ENCODE assay signal across 8 mouse cellular contexts in the genomic region with DNA sequence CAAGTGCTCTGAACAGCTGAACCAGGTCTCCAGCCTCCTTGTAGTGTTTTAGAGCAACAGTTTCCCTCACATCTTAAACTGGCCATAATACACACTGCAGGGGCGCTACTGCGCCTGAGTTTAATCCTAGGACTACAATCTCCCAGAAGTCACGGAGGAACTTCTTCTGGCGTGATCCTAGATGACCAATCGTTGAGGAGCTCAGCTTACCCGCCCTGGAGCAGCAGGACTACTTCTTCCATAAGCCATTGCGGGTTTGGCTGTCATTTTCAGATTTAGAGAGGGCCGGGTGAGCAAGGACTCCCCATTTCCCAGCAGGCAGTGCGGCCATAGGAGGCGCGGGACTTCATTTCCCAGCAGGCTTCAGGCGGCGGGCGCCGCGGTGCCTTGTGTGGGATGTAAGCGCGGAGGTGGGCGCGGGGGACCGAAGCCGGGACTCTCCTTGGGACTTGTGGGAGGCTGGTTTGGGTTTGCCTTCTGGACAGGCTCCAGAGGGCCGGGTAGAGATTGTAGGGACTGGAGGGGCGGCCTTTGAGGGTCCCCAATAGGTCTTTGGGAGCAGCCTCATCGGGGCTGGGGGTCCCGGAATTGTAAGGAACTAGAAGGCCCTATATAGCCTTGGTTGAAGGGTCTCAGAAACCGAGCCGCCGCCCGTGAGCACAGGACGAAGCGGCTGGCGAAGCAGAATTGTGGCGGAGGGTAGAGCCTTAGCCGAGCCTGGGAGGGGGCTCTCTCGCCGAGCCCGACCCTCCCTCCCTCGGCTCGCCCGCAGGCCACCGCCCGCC. TPM values are rescaled to one million over a fixed set of nuclear protein-coding genes. Genes with fewer than 3 reads are reported as not detected.
DNase-seq lines count a peak whose midpoint lies in the region; ATAC-seq and TF ChIP-seq lines count a peak whose summit lies in the region.

A gene (plus strand): TSS at position 307 of the 785 bp plus-strand sequence.

- peak within 1 kb of the TSS; percentile 87 for H3K4me3 ChIP-seq in heart, embryonic 12.5 days
- peak within 1 kb of the TSS; percentile 63 for H3K4me3 ChIP-seq in kidney, postnatal 0 days (replicated peaks; ENCODE audit: low read depth, low read length)
- peak within 1 kb of the TSS; percentile 89 for H3K4me3 ChIP-seq in liver, embryonic 11.5 days (ENCODE audit: low read depth, low read length)
- H3K4me3 ChIP-seq in stomach, embryonic 14.5 days (ENCODE audit: low read depth, low read length), result peak within 1 kb of the TSS; percentile 80

- H3K27ac ChIP-seq in heart, embryonic 12.5 days (ENCODE audit: poor library complexity, severe bottlenecking), result peak within 1 kb of the TSS; percentile 68
- peak within 1 kb of the TSS; percentile 74 for H3K27ac ChIP-seq in kidney, postnatal 0 days
- peak within 1 kb of the TSS; percentile 74 for H3K27ac ChIP-seq in liver, embryonic 11.5 days (ENCODE audit: low read depth, low read length)
- H3K27ac ChIP-seq in stomach, embryonic 14.5 days (ENCODE audit: low read length), result peak within 1 kb of the TSS; percentile 83

- peak within 1 kb of the TSS; percentile 94 for H3K9ac ChIP-seq in heart, embryonic 12.5 days
- H3K9ac ChIP-seq in kidney, postnatal 0 days (ENCODE audit: low read depth, low read length), result peak within 1 kb of the TSS; percentile 70
- H3K9ac ChIP-seq in liver, embryonic 11.5 days (ENCODE audit: low read depth, low read length), result peak within 1 kb of the TSS; percentile 70
- H3K9ac ChIP-seq in stomach, embryonic 14.5 days (replicated peaks; ENCODE audit: low read depth, low read length), result peak within 1 kb of the TSS; percentile 77

- H3K36me3 ChIP-seq in heart, embryonic 12.5 days, result peaks cover 33% of the 10 kb centered on the region
- peaks cover 10% of the 10 kb centered on the region; the same call in 1 of the 2 replicates for H3K36me3 ChIP-seq in kidney, postnatal 0 days (ENCODE audit: insufficient read depth, low read length)
- H3K36me3 ChIP-seq in liver, embryonic 11.5 days (ENCODE audit: control insufficient read depth, insufficient read depth, low read length), result peaks cover 13% of the 10 kb centered on the region
- peaks cover 26% of the 10 kb centered on the region for H3K36me3 ChIP-seq in stomach, embryonic 14.5 days (ENCODE audit: control insufficient read depth, insufficient read depth, low read length)

- H3K9me3 ChIP-seq in heart, embryonic 12.5 days (replicated peaks), result no peaks in the 10 kb centered on the region
- H3K9me3 ChIP-seq in kidney, postnatal 0 days (replicated peaks; ENCODE audit: low read length), result no peaks in the 10 kb centered on the region
- H3K9me3 ChIP-seq in liver, embryonic 11.5 days (ENCODE audit: control insufficient read depth, low read length), result no peaks in the 10 kb centered on the region
- H3K9me3 ChIP-seq in stomach, embryonic 14.5 days (ENCODE audit: control insufficient read depth, low read depth, low read length), result no peaks in the 10 kb centered on the region

- peaks cover 33% of the 10 kb centered on the region for H3K4me1 ChIP-seq in heart, embryonic 12.5 days (replicated peaks)
- H3K4me1 ChIP-seq in kidney, postnatal 0 days (replicated peaks; ENCODE audit: insufficient read depth, low read length), result peaks cover 24% of the 10 kb centered on the region
- peaks cover 25% of the 10 kb centered on the region for H3K4me1 ChIP-seq in liver, embryonic 11.5 days (replicated peaks; ENCODE audit: control insufficient read depth, insufficient read depth, low read length)
- H3K4me1 ChIP-seq in stomach, embryonic 14.5 days (ENCODE audit: control insufficient read depth, insufficient read depth, low read length), result peaks cover 20% of the 10 kb centered on the region

- peak; percentile 92 for DNase-seq in CD4-positive helper T cell, adult 2 months (ENCODE audit: low read depth, low spot score)
- peak; percentile 98 for DNase-seq in brain, embryonic 18.5 days (ENCODE audit: low read depth, low spot score)
- DNase-seq in kidney, postnatal 0 days (ENCODE audit: low spot score), result peak; percentile 100
- DNase-seq in liver, embryonic 11.5 days (ENCODE audit: low spot score), result peak; percentile 89
- DNase-seq in naive thymus-derived CD4-positive, alpha-beta T cell, adult 2 months (ENCODE audit: low read depth), result peak; percentile 91

- 1% methylated on average over 43 of the region's 43 CpGs for WGBS in heart, embryonic 12.5 days
- WGBS in kidney, postnatal 0 days, result under 1% methylated on average over 29 of the region's 43 CpGs
- WGBS in liver, embryonic 11.5 days, result under 1% methylated on average over 43 of the region's 43 CpGs
- under 1% methylated on average over 43 of the region's 43 CpGs for WGBS in stomach, embryonic 14.5 days

- H3K27me3 ChIP-seq in heart, embryonic 12.5 days (replicated peaks), result no peaks in the 10 kb centered on the region
- no peaks in the 10 kb centered on the region for H3K27me3 ChIP-seq in kidney, postnatal 0 days (ENCODE audit: insufficient read depth, low read length)
- no peaks in the 10 kb centered on the region for H3K27me3 ChIP-seq in liver, embryonic 11.5 days (replicated peaks; ENCODE audit: control insufficient read depth, insufficient read depth, low read length)
- H3K27me3 ChIP-seq in stomach, embryonic 14.5 days (ENCODE audit: control insufficient read depth, insufficient read depth, low read length), result no peaks in the 10 kb centered on the region

- peak within 1 kb of the TSS; percentile 96 for H3K4me2 ChIP-seq in heart, embryonic 12.5 days
- peak within 1 kb of the TSS; percentile 74 for H3K4me2 ChIP-seq in kidney, postnatal 0 days (ENCODE audit: low read length)
- H3K4me2 ChIP-seq in liver, embryonic 11.5 days, result peak within 1 kb of the TSS; percentile 94
- H3K4me2 ChIP-seq in stomach, embryonic 14.5 days (replicated peaks; ENCODE audit: low read depth, low read length), result peak within 1 kb of the TSS; percentile 82

- ATAC-seq in erythroid progenitor cell, adult 5-6 weeks (replicated peaks; ENCODE audit: low FRiP score, poor library complexity, severe bottlenecking), result peak; percentile 90
- peak; percentile 87 for ATAC-seq in heart, embryonic 12.5 days (ENCODE audit: insufficient number of reproducible peaks, low FRiP score)
- ATAC-seq in kidney, postnatal 0 days (replicated peaks; ENCODE audit: low FRiP score, low read depth), result peak; percentile 88
- ATAC-seq in liver, embryonic 11.5 days (replicated peaks; ENCODE audit: low FRiP score), result peak; percentile 88
- peak; percentile 93 for ATAC-seq in stomach, embryonic 14.5 days (ENCODE audit: insufficient number of reproducible peaks, insufficient read depth, low FRiP score, low read depth)

- TF ChIP-seq CTCF in kidney, postnatal 0 days (IDR thresholded peaks at IDR 0.05; ENCODE audit: low read depth), result peak; percentile 61

RNA-seq across cellular contexts. Expression of the gene that starts here (rescaled TPM):
- total RNA-seq in erythroid progenitor cell, adult 5-6 weeks (2015; ENCODE audit: low replicate concordance), result 5.4 and 23.9 TPM in 2 replicates
- 10.0 and 17.1 TPM in 2 replicates for total RNA-seq in erythroid progenitor cell, adult 5-6 weeks (2017; ENCODE audit: low replicate concordance)
- polyA plus RNA-seq in heart, embryonic 12.5 days (2016; fragmentation: Nextera tagmentation; extraction: Ambion mirVana), result 48.7 and 52.1 TPM in 2 replicates
- 51.9 and 54.6 TPM in 2 replicates for polyA plus RNA-seq in kidney, postnatal 0 days (2015; fragmentation: Nextera tagmentation; extraction: Ambion mirVana)
- 53.8 and 59.7 TPM in 2 replicates for polyA plus RNA-seq in liver, embryonic 11.5 days (2014; fragmentation: Nextera tagmentation; extraction: Ambion mirVana)
- polyA plus RNA-seq in stomach, embryonic 14.5 days (2014; fragmentation: Nextera tagmentation; extraction: Ambion mirVana), result 40.0 and 41.3 TPM in 2 replicates

Comparison
In these comparisons a context has a peak if more than half of its experiments do, and no peak if none do; other contexts are left out.
1. Peak in every context shown above with its lines: DNase-seq, ATAC-seq, H3K4me3 ChIP-seq and H3K27ac ChIP-seq.